Mouse (Mus musculus) brain, embryonic 14.5 days (tissue): ENCODE results near the gene Dmkn. TPM values are rescaled to one million over a fixed set of nuclear protein-coding genes. Genes with fewer than 3 reads are reported as not detected.
"Not testable (repeated sequence)": the region's sequence is repeated elsewhere in the genome, so short reads cannot be mapped to it uniquely, and the experiment has no call there.

Experiments used
- DNase-seq: peaks from one replicate; pipeline ENCODE4 v3.0.0-alpha.2; 2011; ENCODE audit warnings: low read depth
- CTCF ChIP-seq: fragments of 200-500 bp; IDR thresholded peaks from 2 replicates; pipeline ENCODE4 v1.5.1; 2012; ENCODE audit warnings: inconsistent platforms, mild to moderate bottlenecking, moderate library complexity, borderline replicate concordance; ENCODE audit not compliant: insufficient read depth, insufficient read length; ENCODE audit errors: extremely low read depth
- POLR2A ChIP-seq: fragments of 200-500 bp; IDR thresholded peaks from 2 replicates; pipeline ENCODE4 v1.6.1; 2012; ENCODE audit warnings: mild to moderate bottlenecking, inconsistent platforms, borderline replicate concordance; ENCODE audit not compliant: poor library complexity, insufficient read depth, insufficient read length, severe bottlenecking; ENCODE audit errors: extremely low read depth
- polyA plus RNA-seq: library from polyadenylated mRNA; depleted of rRNA; stranded (reverse); fragments of >200 nt; gene quantifications from 2 replicates; pipeline ENCODE4 v1.2.3, GENCODE M21; 2012; rRNA removed

Gene Dmkn
- polyA plus RNA-seq = 3.5 and 14.2 TPM in 2 replicates

DNA sequence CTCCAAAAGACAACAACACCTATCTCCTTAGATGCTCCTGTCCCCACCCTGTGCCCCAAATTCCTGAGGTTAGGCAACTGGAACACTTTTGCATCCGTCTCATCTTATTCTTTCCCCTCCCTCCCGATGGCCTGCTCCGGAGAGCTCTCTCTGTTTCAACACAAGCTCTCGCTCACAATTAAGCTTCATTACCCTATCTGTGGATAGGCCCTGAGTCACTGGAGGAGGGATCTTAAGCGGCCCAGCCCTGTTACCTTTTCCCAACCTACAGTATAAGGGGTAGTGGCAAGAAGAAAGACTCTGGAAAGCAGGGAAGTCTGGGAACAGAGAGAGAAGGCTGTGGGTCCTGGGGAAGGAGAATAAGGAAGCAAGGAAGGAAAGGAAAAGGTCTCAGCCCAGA is at the start of gene Dmkn:
Gene Dmkn (plus strand): TSS at position 301 of the 400 bp plus-strand sequence.
- DNase-seq = no peak
- no peak for TF ChIP-seq CTCF
- no peak for TF ChIP-seq POLR2A

- peak; percentile 94 for DNase-seq
- no peak for TF ChIP-seq CTCF
- no peak for TF ChIP-seq POLR2A
Measured at GRCm38 (mm10) chr7:30717006-30717715, 46.4 kb upstream of the Dmkn start.

GRCm38 (mm10) chr7:30717716-30718046 is 45.9 kb upstream of the Dmkn start:
- DNase-seq = no peak
- no peak for TF ChIP-seq CTCF
- no peak for TF ChIP-seq POLR2A

DNA sequence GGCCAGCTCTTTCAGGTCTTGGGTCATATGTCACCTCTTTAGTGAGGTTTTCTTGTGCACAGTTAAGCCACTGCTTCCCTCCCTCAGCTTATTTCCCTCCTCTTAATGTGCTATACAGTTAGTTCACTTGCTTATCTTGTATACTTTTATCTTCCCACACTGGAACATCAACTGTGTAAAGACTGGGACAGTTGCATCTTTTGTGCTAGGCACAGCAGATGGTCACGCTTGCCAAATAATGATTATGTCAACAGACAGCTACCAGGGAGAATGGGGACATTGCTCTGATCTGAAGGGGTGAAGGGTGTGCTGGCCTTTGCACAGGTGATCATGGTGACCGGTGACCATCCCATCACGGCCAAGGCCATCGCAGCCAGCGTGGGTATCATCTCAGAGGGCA is 43.9 kb upstream of the Dmkn start:
- no peak for DNase-seq
- no peak for TF ChIP-seq CTCF
- no peak for TF ChIP-seq POLR2A

- peak; percentile 75 for DNase-seq
- TF ChIP-seq CTCF = no peak
- no peak for TF ChIP-seq POLR2A
Measured at GRCm38 (mm10) chr7:30721286-30721685, 42.3 kb upstream of the Dmkn start.

DNA sequence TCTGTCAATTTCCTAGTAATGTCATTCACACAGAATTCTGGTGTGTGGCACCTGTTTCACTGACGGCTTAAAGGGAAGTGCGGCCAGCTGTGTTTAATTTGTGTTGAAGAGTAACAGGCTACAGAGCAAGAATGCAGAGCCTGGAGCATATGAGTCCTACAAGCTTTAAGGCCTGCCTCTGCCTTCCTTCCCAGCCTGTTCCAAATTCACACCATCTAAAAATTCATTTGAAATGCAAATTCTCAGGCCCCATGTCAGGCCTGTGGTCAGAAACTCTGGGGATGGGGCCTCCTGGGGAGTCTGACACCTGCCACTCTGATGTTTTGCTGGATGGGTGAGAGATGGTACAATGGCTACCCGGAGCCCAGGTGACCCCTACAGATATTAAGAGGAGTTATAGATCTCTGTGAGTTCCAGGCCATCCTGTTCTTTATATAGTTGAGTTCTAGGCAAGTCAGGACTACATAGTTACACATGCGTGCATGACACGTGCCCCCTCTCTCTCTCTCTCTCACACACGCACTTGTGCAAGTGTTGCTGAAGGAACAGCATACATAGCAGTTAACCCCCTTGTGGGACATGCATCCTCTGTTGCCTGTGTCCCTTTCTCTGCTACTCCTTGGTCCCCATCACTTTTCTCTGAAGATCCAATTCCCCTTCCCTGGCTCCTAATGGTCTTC is 40.1 kb upstream of the Dmkn start:
- no peak for TF ChIP-seq CTCF
- TF ChIP-seq POLR2A = no peak

DNA sequence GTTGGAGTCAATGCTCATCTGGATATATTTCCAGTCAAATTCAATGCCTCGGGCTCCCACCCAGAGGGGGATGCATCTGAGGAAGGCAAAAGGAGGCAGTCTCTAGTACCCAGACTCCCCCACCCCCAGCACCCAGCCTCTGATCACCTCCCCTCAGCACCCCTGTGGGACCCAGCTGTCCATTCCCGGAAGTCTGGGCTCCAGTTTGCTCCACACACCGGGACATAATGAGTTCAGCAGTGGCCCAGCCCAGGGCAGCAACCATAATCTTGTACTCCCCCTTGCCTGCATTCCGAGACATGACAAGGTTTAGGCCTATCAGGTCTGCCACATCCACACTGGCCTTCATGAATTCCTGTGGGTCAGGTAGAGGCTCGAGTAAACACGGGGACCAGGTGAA is 35.3 kb upstream of the Dmkn start:
- no peak for DNase-seq
- TF ChIP-seq POLR2A = no peak
- TF ChIP-seq CTCF = no peak

More for the DNA sequence above, 40.1 kb upstream of the Dmkn start:
- no peak for DNase-seq

DNA sequence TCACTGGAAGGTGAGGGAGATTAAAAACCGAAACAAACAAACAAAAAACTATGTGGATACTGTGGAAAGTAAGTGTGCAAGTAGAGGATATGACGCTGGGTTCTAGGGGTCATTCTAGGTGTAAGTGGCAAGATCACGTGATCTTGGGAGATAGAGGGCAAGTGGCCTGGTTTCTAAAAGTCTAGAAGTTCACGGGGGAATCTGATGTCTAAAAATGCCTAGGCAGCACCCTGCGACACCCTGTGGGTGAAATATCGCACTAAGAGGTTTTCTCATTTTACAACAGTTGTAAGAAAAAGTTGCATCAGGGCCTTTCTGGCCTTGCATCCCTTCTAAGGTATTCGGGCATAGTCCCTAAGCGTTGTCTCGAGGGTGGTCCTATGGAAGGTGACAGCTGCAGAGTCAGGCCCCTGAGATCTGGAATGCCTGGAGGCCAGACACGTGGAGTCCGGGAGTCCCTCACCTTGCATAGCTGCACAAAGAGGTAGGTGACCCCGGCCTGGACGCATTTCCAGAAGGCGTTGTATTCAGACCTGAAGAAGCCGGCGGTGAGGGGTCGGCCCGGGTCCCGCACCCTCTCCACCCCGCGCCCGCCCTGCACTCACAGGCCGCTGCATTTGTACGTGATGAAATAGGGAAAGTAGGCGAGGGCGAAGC is 34.7 kb upstream of the Dmkn start:
- DNase-seq = peak; percentile 1
- no peak for TF ChIP-seq CTCF
- no peak for TF ChIP-seq POLR2A

DNA sequence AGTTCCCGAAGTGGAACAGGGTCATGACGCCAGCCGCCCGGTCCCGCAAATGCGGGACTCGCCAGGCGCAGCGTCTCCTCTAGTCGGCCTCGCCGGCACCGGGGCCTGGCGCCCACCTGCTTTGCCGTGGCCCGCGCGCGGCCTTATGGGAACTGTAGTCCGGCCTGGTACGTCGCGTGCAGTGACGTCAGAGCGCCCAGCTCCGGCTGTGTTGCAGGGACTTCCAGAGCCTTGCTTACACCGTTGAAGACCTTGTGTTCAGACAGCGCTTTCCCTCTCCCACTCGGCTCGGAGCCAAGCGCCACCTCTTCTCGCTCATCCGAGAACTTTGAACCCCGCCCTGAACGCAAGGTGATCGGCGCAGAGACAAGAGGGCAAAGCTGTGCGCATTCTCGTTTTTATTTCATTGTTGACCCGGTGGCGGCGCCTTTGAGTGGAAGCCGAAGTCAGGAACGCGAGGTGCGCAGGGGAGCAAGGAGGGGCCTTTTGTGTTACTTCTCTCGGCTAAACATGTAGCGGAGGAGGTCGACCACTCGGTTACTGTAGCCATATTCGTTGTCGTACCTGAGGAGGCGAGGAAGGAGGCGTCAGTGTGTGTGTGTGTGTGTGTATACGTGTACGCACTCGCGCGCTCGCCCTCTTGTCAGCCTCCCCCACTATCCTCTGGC is 34.0 kb upstream of the Dmkn start, which contains the start of gene Tmem147:
Gene Tmem147 (minus strand): TSS at position 145 of the 668 bp plus-strand sequence.
- DNase-seq = peak; percentile 99
- TF ChIP-seq CTCF (peak; percentile 13; the same call in 1 of the 2 replicates), POLR2A (peak; percentile 95)

DNA sequence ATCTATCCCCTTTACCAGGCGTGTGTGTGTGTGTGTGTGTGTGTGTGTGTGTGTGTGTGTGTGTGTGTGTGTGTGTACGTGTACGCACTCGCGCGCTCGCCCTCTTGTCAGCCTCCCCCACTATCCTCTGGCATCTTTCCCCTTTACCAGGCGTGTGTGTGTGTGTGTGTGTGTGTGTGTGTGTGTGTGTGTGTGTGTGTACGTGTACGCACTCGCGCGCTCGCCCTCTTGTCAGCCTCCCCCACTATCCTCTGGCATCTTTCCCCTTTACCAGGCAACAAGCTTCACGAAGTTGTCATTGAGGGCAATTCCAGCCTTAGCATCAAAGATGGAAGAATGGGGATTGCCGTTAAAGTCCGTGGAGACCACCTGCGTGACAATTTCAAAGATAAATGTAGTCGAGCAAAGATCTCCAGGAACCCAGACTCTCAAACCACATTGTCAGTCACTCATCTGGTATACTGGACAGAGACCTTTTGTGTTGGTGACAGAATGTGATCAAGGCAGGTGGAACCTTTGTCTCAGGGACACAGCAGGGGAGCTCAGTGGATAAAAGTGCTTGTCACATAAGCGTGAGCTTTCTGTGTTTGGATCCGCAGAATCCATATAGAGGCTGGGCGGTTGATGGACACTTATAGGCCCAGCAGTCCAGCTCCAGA is 33.4 kb upstream of the Dmkn start:
- peak; percentile 61 for DNase-seq

DNA sequence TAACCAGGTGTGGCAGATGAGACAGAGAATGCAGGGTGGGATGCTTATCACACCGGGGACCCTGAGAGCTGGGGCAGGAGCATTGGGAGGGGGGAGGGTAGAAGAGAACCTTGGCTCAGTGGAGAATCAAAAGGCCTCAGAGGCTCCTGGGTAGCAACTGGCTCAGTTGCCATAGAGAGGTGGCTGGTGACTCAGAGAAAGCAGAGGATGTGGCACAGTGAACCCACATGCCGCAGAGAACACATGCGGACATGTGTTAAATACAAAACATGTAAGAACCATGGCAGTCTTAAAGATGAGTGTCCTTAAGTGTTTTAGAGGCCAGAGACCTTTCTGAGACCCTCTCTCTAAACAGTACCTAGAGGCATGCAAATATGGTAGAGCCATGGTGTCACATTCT is 27.3 kb upstream of the Dmkn start:
- TF ChIP-seq CTCF (no peak), POLR2A (no peak)
- DNase-seq = no peak

DNA sequence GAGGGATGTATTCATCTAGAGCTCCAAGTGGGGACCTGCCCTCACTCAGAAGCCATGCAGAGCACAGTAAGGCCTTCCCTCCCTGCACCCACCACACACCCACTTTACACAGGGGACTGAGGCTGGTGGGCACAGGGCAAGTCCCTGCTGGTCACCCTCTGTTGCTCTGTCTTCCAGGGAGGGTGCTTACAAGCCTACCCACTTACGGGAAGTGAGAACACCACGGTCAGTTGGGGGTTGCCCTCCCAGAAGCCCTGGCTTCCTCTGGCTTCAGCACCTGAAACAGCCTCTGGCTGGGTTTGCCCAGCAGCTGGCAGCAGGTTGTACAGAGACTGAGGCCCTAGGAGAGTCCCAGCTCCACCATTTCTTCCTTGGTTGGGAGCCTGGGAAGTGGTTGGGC is 21.0 kb upstream of the Dmkn start:
- DNase-seq = not testable (repeated sequence)

- DNase-seq = not testable (repeated sequence)
Measured at GRCm38 (mm10) chr7:30743617-30744016, 19.9 kb upstream of the Dmkn start, which contains the start of gene Gapdhs. Gapdhs (minus strand) TSS chr7:30743681.
